Mouse (Mus musculus) hindbrain, embryonic 15.5 days (tissue): ENCODE results near the gene Sapcd1. TPM values are rescaled to one million over a fixed set of nuclear protein-coding genes. Genes with fewer than 3 reads are reported as not detected.
A peak's percentile ranks its signal among the peaks of the same experiment; 100 is the strongest.

Source experiments
- ATAC-seq: fragments of 200-750 bp; cut with Nextera tagmentation; 2 replicates; pipeline ENCODE4 v1.8.0; 2017; ENCODE audit warnings: low read depth, moderate number of reproducible peaks, moderate TSS enrichment; ENCODE audit not compliant: low FRiP score
- H3K27ac ChIP-seq: fragments of 300-500 bp; sonication (generic); replicated peaks from 2 replicates; pipeline ENCODE4 v1.5.1; 2015; ENCODE audit warnings: mild to moderate bottlenecking, inconsistent platforms
- H3K27me3 ChIP-seq: fragments of 300-500 bp; sonication (generic); 2 replicates; pipeline ENCODE4 v1.6.1; 2015; ENCODE audit warnings: control low read depth, inconsistent platforms
- H3K36me3 ChIP-seq: fragments of 300-500 bp; sonication (generic); 2 replicates; pipeline ENCODE4 v1.6.1; 2015; ENCODE audit warnings: control low read depth, inconsistent platforms
- H3K4me1 ChIP-seq: fragments of 300-500 bp; sonication (generic); replicated peaks from 2 replicates; pipeline ENCODE4 v1.6.1; 2015; ENCODE audit warnings: control low read depth, inconsistent platforms
- H3K4me2 ChIP-seq: fragments of 300-500 bp; sonication (generic); 2 replicates; pipeline ENCODE4 v1.6.1; 2015; ENCODE audit warnings: moderate library complexity, mild to moderate bottlenecking, inconsistent platforms
- H3K4me3 ChIP-seq: fragments of 300-500 bp; sonication (generic); 2 replicates; pipeline ENCODE4 v1.5.1; 2015; ENCODE audit warnings: mild to moderate bottlenecking, inconsistent platforms
- H3K9ac ChIP-seq: fragments of 300-500 bp; sonication (generic); 2 replicates; pipeline ENCODE4 v1.6.1; 2015; ENCODE audit warnings: inconsistent platforms
- H3K9me3 ChIP-seq: fragments of 300-500 bp; sonication (generic); 2 replicates; pipeline ENCODE4 v1.6.1; 2016; ENCODE audit warnings: control low read depth, inconsistent platforms
- WGBS: fragments of 180-500 bp; shearing (Covaris S2); methylation state at CpG from one replicate; pipeline ENCODE4 v1.1.7; 2015; 5-methylcytosine and 5-hydroxymethylcytosine counted together
- polyA plus RNA-seq: library from polyadenylated mRNA; unstranded; fragments of >200 nt; fragmentation: Nextera tagmentation; extraction: Ambion mirVana; gene quantifications from 2 replicates; pipeline ENCODE4 v1.2.1, GENCODE M21; 2015

Gene Sapcd1
- polyA plus RNA-seq, 1 experiment from 2014 or later, result 1.6 TPM

GRCm38 (mm10) chr17:35050126-35050750 is 22.4 kb upstream of the Sapcd1 start:
- peak overlapping the region; percentile 36 for H3K4me3 ChIP-seq
- peak overlapping the region; percentile 38 for H3K9ac ChIP-seq
- H3K36me3 ChIP-seq, result 0 out of 2 replicates have a peak, but pooled peaks cover 5% of the 10 kb centered on the region
- H3K4me1 ChIP-seq, result peaks cover 41% of the 10 kb centered on the region
- peak overlapping the region; percentile 83 for H3K27ac ChIP-seq
- ATAC-seq, result no peak
- no peaks in the 10 kb centered on the region for H3K9me3 ChIP-seq
- WGBS, result 1% methylated on average over 27 of the region's 27 CpGs
- H3K27me3 ChIP-seq, result no peaks in the 10 kb centered on the region
- peak overlapping the region; percentile 60 for H3K4me2 ChIP-seq

GRCm38 (mm10) chr17:35049561-35050016 is 21.8 kb upstream of the Sapcd1 start, which contains the start of gene Clic1:
Gene Clic1, plus strand, starts transcription at chr17:35049966.
- no peaks in the 10 kb centered on the region for H3K9me3 ChIP-seq
- H3K36me3 ChIP-seq, result 0 out of 2 replicates have a peak, but pooled peaks cover 5% of the 10 kb centered on the region
- H3K4me3 ChIP-seq, result peak within 1 kb of the TSS; percentile 36
- H3K4me2 ChIP-seq, result peak within 1 kb of the TSS; percentile 60
- WGBS, result 5% methylated on average over 11 of the region's 11 CpGs
- H3K27me3 ChIP-seq, result no peaks in the 10 kb centered on the region
- H3K4me1 ChIP-seq, result peaks cover 41% of the 10 kb centered on the region
- no peak for ATAC-seq
- peak within 1 kb of the TSS; percentile 83 for H3K27ac ChIP-seq
- H3K9ac ChIP-seq, result peak within 1 kb of the TSS; percentile 38

GRCm38 (mm10) chr17:35048932-35049440 is 21.2 kb upstream of the Sapcd1 start:
- ATAC-seq, result no peak
- peaks cover 41% of the 10 kb centered on the region for H3K4me1 ChIP-seq
- 0 out of 2 replicates have a peak overlapping the region, but pooled peaks have one; percentile 83 for H3K27ac ChIP-seq

GRCm38 (mm10) chr17:35048149-35048931 is 20.5 kb upstream of the Sapcd1 start:
- Histone ChIP-seq H3K27me3 (no peaks in the 10 kb centered on the region), H3K9ac (no peak overlapping the region), H3K4me2 (peak overlapping the region; percentile 0; the same call in 1 of the 2 replicates), H3K36me3 (no peaks in the 10 kb centered on the region), H3K27ac (no peak overlapping the region), H3K4me3 (no peak overlapping the region), H3K4me1 (peaks cover 40% of the 10 kb centered on the region), H3K9me3 (no peaks in the 10 kb centered on the region)
- ATAC-seq, result no peak
- WGBS, result 44% methylated on average over 11 of the region's 11 CpGs

More at GRCm38 (mm10) chr17:35048932-35049440, 21.2 kb upstream of the Sapcd1 start:
- Histone ChIP-seq H3K27me3 (no peaks in the 10 kb centered on the region), H3K36me3 (0 out of 2 replicates have a peak, but pooled peaks cover 1% of the 10 kb centered on the region), H3K4me2 (peak overlapping the region; percentile 60), H3K9ac (no peak overlapping the region), H3K4me3 (no peak overlapping the region), H3K9me3 (no peaks in the 10 kb centered on the region)
- WGBS, result 82% methylated on average over 5 of the region's 5 CpGs

GRCm38 (mm10) chr17:35047688-35048087 is 19.9 kb upstream of the Sapcd1 start:
- no peak overlapping the region for H3K27ac ChIP-seq
- WGBS, result 51% methylated on average over 1 of the region's 1 CpGs

GRCm38 (mm10) chr17:35046681-35047455 is 19.1 kb upstream of the Sapcd1 start, which contains the start of gene Msh5:
Gene Msh5, minus strand, starts transcription at chr17:35046745.
- peak; percentile 98 for ATAC-seq
- H3K27ac ChIP-seq, result peak within 1 kb of the TSS; percentile 71
- no peaks in the 10 kb centered on the region for H3K9me3 ChIP-seq
- H3K4me3 ChIP-seq, result peak within 1 kb of the TSS; percentile 63
- peak within 1 kb of the TSS; percentile 71 for H3K9ac ChIP-seq
- no peaks in the 10 kb centered on the region for H3K27me3 ChIP-seq
- peaks cover 27% of the 10 kb centered on the region for H3K4me1 ChIP-seq
- H3K36me3 ChIP-seq, result no peaks in the 10 kb centered on the region
- peak within 1 kb of the TSS; percentile 98 for H3K4me2 ChIP-seq
- 3% methylated on average over 33 of the region's 33 CpGs for WGBS

More at GRCm38 (mm10) chr17:35047688-35048087, 19.9 kb upstream of the Sapcd1 start:
- H3K36me3 ChIP-seq, result no peaks in the 10 kb centered on the region
- ATAC-seq, result no peak
- no peak overlapping the region for H3K9ac ChIP-seq
- H3K27me3 ChIP-seq, result no peaks in the 10 kb centered on the region
- H3K4me2 ChIP-seq, result peak overlapping the region; percentile 0; the same call in 1 of the 2 replicates
- no peaks in the 10 kb centered on the region for H3K9me3 ChIP-seq
- H3K4me3 ChIP-seq, result no peak overlapping the region
- peaks cover 34% of the 10 kb centered on the region for H3K4me1 ChIP-seq

GRCm38 (mm10) chr17:35045807-35046680 is 18.2 kb upstream of the Sapcd1 start:
- no peaks in the 10 kb centered on the region for H3K27me3 ChIP-seq
- H3K27ac ChIP-seq, result peak overlapping the region; percentile 71
- peaks cover 19% of the 10 kb centered on the region for H3K4me1 ChIP-seq
- H3K9ac ChIP-seq, result peak overlapping the region; percentile 71
- ATAC-seq, result peak; percentile 84
- 5% methylated on average over 48 of the region's 48 CpGs for WGBS
- no peaks in the 10 kb centered on the region for H3K9me3 ChIP-seq
- H3K4me3 ChIP-seq, result peak overlapping the region; percentile 63
- peak overlapping the region; percentile 98 for H3K4me2 ChIP-seq
- no peaks in the 10 kb centered on the region for H3K36me3 ChIP-seq

- Histone ChIP-seq H3K9me3 (no peaks in the 10 kb centered on the region), H3K4me3 (peak overlapping the region; percentile 63; the same call in 1 of the 2 replicates), H3K4me2 (peak overlapping the region; percentile 98), H3K27me3 (no peaks in the 10 kb centered on the region), H3K9ac (no peak overlapping the region), H3K27ac (no peak overlapping the region), H3K4me1 (peaks cover 19% of the 10 kb centered on the region), H3K36me3 (no peaks in the 10 kb centered on the region)
- ATAC-seq, result no peak
- WGBS, result 84% methylated on average over 7 of the region's 7 CpGs
Measured at GRCm38 (mm10) chr17:35044904-35045806, 17.3 kb upstream of the Sapcd1 start.

GRCm38 (mm10) chr17:35043794-35044193 is 16.0 kb upstream of the Sapcd1 start:
- H3K4me2 ChIP-seq, result no peak overlapping the region
- H3K9ac ChIP-seq, result no peak overlapping the region
- 90% methylated on average over 4 of the region's 4 CpGs for WGBS
- ATAC-seq, result no peak
- H3K4me3 ChIP-seq, result no peak overlapping the region
- no peaks in the 10 kb centered on the region for H3K9me3 ChIP-seq
- no peaks in the 10 kb centered on the region for H3K36me3 ChIP-seq
- no peak overlapping the region for H3K27ac ChIP-seq
- no peaks in the 10 kb centered on the region for H3K27me3 ChIP-seq
- peaks cover 10% of the 10 kb centered on the region for H3K4me1 ChIP-seq
